Mouse (Mus musculus): ENCODE data around the gene Acss1. TPM values are rescaled to one million over a fixed set of nuclear protein-coding genes. Genes with fewer than 3 reads are reported as not detected.

Acss1 gene
- polyA plus RNA-seq, 1 experiment from 2014 or later: 15.7 TPM

GRCm38 (mm10) chr2:150656112-150656511, 12.2 kb downstream of the Acss1 start:
- peaks cover 2% of the 10 kb centered on the region; the same call in 1 of the 2 replicates for H3K4me1 ChIP-seq (ENCODE audit: insufficient read depth, low read length)
- no peak overlapping the region for H3K4me3 ChIP-seq (ENCODE audit: low read length)
- H3K27me3 ChIP-seq (ENCODE audit: insufficient read depth, low read length): no peaks in the 10 kb centered on the region
- WGBS: 92% methylated on average over 3 of the region's 3 CpGs
- no peaks in the 10 kb centered on the region for H3K9me3 ChIP-seq (ENCODE audit: low read length)
- no peak overlapping the region for H3K27ac ChIP-seq (ENCODE audit: low read length)
- ATAC-seq (ENCODE audit: low FRiP score, low TSS enrichment): no peak
- H3K36me3 ChIP-seq (ENCODE audit: insufficient read depth, low read length): no peaks in the 10 kb centered on the region
- H3K4me2 ChIP-seq (replicated peaks; ENCODE audit: low read depth, low read length): no peak overlapping the region
- H3K9ac ChIP-seq (replicated peaks; ENCODE audit: low read length): no peak overlapping the region

GRCm38 (mm10) chr2:150655290-150655689, 13.0 kb downstream of the Acss1 start:
- no peak for ATAC-seq (ENCODE audit: low FRiP score, low TSS enrichment)
- Histone ChIP-seq H3K27ac (ENCODE audit: low read length) (no peak overlapping the region), H3K4me1 (ENCODE audit: insufficient read depth, low read length) (peaks cover 5% of the 10 kb centered on the region; the same call in 1 of the 2 replicates), H3K9me3 (ENCODE audit: low read length) (no peaks in the 10 kb centered on the region), H3K4me3 (ENCODE audit: low read length) (no peak overlapping the region), H3K27me3 (ENCODE audit: insufficient read depth, low read length) (no peaks in the 10 kb centered on the region), H3K9ac (replicated peaks; ENCODE audit: low read length) (no peak overlapping the region), H3K4me2 (replicated peaks; ENCODE audit: low read depth, low read length) (no peak overlapping the region), H3K36me3 (ENCODE audit: insufficient read depth, low read length) (no peaks in the 10 kb centered on the region)
- 76% methylated on average over 6 of the region's 6 CpGs for WGBS

- Histone ChIP-seq H3K4me3 (ENCODE audit: low read length) (no peak overlapping the region), H3K9me3 (ENCODE audit: low read length) (no peaks in the 10 kb centered on the region), H3K4me1 (ENCODE audit: insufficient read depth, low read length) (peaks cover 5% of the 10 kb centered on the region; the same call in 1 of the 2 replicates), H3K27me3 (ENCODE audit: insufficient read depth, low read length) (no peaks in the 10 kb centered on the region), H3K27ac (ENCODE audit: low read length) (no peak overlapping the region), H3K4me2 (replicated peaks; ENCODE audit: low read depth, low read length) (no peak overlapping the region), H3K36me3 (ENCODE audit: insufficient read depth, low read length) (no peaks in the 10 kb centered on the region), H3K9ac (replicated peaks; ENCODE audit: low read length) (no peak overlapping the region)
- 88% methylated on average over 2 of the region's 2 CpGs for WGBS
- ATAC-seq (ENCODE audit: low FRiP score, low TSS enrichment): no peak
These were observed 13.5 kb downstream of the Acss1 start for GRCm38 (mm10) chr2:150654814-150655213.

GRCm38 (mm10) chr2:150651366-150651765, 16.9 kb downstream of the Acss1 start:
- H3K27ac ChIP-seq (ENCODE audit: low read length): no peak overlapping the region

GRCm38 (mm10) chr2:150650511-150651074, 17.7 kb downstream of the Acss1 start:
- peak; percentile 55; the same call in 1 of the 2 replicates for ATAC-seq (ENCODE audit: low FRiP score, low TSS enrichment)
- H3K36me3 ChIP-seq (ENCODE audit: insufficient read depth, low read length): no peaks in the 10 kb centered on the region
- peaks cover 5% of the 10 kb centered on the region; the same call in 1 of the 2 replicates for H3K4me1 ChIP-seq (ENCODE audit: insufficient read depth, low read length)
- H3K27me3 ChIP-seq (ENCODE audit: insufficient read depth, low read length): no peaks in the 10 kb centered on the region
- H3K9me3 ChIP-seq (ENCODE audit: low read length): no peaks in the 10 kb centered on the region
- H3K4me2 ChIP-seq (replicated peaks; ENCODE audit: low read depth, low read length): no peak overlapping the region
- no peak overlapping the region for H3K9ac ChIP-seq (replicated peaks; ENCODE audit: low read length)
- no peak overlapping the region for H3K27ac ChIP-seq (ENCODE audit: low read length)
- H3K4me3 ChIP-seq (ENCODE audit: low read length): no peak overlapping the region
- 13% methylated on average over 7 of the region's 7 CpGs for WGBS

More at GRCm38 (mm10) chr2:150651366-150651765, 16.9 kb downstream of the Acss1 start:
- H3K9ac ChIP-seq (replicated peaks; ENCODE audit: low read length): no peak overlapping the region
- H3K4me1 ChIP-seq (ENCODE audit: insufficient read depth, low read length): peaks cover 5% of the 10 kb centered on the region; the same call in 1 of the 2 replicates
- H3K27me3 ChIP-seq (ENCODE audit: insufficient read depth, low read length): no peaks in the 10 kb centered on the region
- H3K4me2 ChIP-seq (replicated peaks; ENCODE audit: low read depth, low read length): no peak overlapping the region
- no peaks in the 10 kb centered on the region for H3K9me3 ChIP-seq (ENCODE audit: low read length)
- H3K36me3 ChIP-seq (ENCODE audit: insufficient read depth, low read length): no peaks in the 10 kb centered on the region
- WGBS: 57% methylated on average over 9 of the region's 9 CpGs
- no peak overlapping the region for H3K4me3 ChIP-seq (ENCODE audit: low read length)
- ATAC-seq (ENCODE audit: low FRiP score, low TSS enrichment): peak; percentile 43; the same call in 1 of the 2 replicates

GRCm38 (mm10) chr2:150648300-150648895, 19.9 kb downstream of the Acss1 start:
- no peak overlapping the region for H3K4me2 ChIP-seq (replicated peaks; ENCODE audit: low read depth, low read length)
- no peaks in the 10 kb centered on the region for H3K27me3 ChIP-seq (ENCODE audit: insufficient read depth, low read length)
- no peaks in the 10 kb centered on the region for H3K9me3 ChIP-seq (ENCODE audit: low read length)
- H3K27ac ChIP-seq (ENCODE audit: low read length): no peak overlapping the region
- H3K4me1 ChIP-seq (ENCODE audit: insufficient read depth, low read length): peaks cover 5% of the 10 kb centered on the region; the same call in 1 of the 2 replicates
- no peaks in the 10 kb centered on the region for H3K36me3 ChIP-seq (ENCODE audit: insufficient read depth, low read length)
- H3K9ac ChIP-seq (replicated peaks; ENCODE audit: low read length): no peak overlapping the region
- WGBS: 60% methylated on average over 13 of the region's 13 CpGs
- H3K4me3 ChIP-seq (ENCODE audit: low read length): no peak overlapping the region
- ATAC-seq (ENCODE audit: low FRiP score, low TSS enrichment): no peak

- Histone ChIP-seq H3K4me1 (ENCODE audit: insufficient read depth, low read length) (peaks cover 5% of the 10 kb centered on the region; the same call in 1 of the 2 replicates), H3K4me3 (ENCODE audit: low read length) (no peak overlapping the region), H3K27me3 (ENCODE audit: insufficient read depth, low read length) (no peaks in the 10 kb centered on the region), H3K9ac (replicated peaks; ENCODE audit: low read length) (no peak overlapping the region), H3K9me3 (ENCODE audit: low read length) (no peaks in the 10 kb centered on the region), H3K27ac (ENCODE audit: low read length) (no peak overlapping the region), H3K4me2 (replicated peaks; ENCODE audit: low read depth, low read length) (no peak overlapping the region), H3K36me3 (ENCODE audit: insufficient read depth, low read length) (no peaks in the 10 kb centered on the region)
- WGBS: 74% methylated on average over 14 of the region's 14 CpGs
- no peak for ATAC-seq (ENCODE audit: low FRiP score, low TSS enrichment)
These were observed 20.5 kb downstream of the Acss1 start for GRCm38 (mm10) chr2:150647681-150648299.

GRCm38 (mm10) chr2:150646411-150647121, 21.7 kb downstream of the Acss1 start:
- Histone ChIP-seq H3K4me2 (replicated peaks; ENCODE audit: low read depth, low read length) (no peak overlapping the region), H3K36me3 (ENCODE audit: insufficient read depth, low read length) (no peaks in the 10 kb centered on the region), H3K27ac (ENCODE audit: low read length) (no peak overlapping the region), H3K4me1 (ENCODE audit: insufficient read depth, low read length) (peaks cover 5% of the 10 kb centered on the region; the same call in 1 of the 2 replicates), H3K27me3 (ENCODE audit: insufficient read depth, low read length) (no peaks in the 10 kb centered on the region), H3K4me3 (ENCODE audit: low read length) (no peak overlapping the region), H3K9me3 (ENCODE audit: low read length) (no peaks in the 10 kb centered on the region), H3K9ac (replicated peaks; ENCODE audit: low read length) (no peak overlapping the region)
- 78% methylated on average over 8 of the region's 8 CpGs for WGBS
- no peak for ATAC-seq (ENCODE audit: low FRiP score, low TSS enrichment)

- Histone ChIP-seq H3K27me3 (ENCODE audit: insufficient read depth, low read length) (no peaks in the 10 kb centered on the region), H3K4me3 (ENCODE audit: low read length) (no peak overlapping the region), H3K4me1 (ENCODE audit: insufficient read depth, low read length) (no peaks in the 10 kb centered on the region), H3K27ac (ENCODE audit: low read length) (no peak overlapping the region), H3K9me3 (ENCODE audit: low read length) (no peaks in the 10 kb centered on the region), H3K4me2 (replicated peaks; ENCODE audit: low read depth, low read length) (no peak overlapping the region), H3K36me3 (ENCODE audit: insufficient read depth, low read length) (no peaks in the 10 kb centered on the region), H3K9ac (replicated peaks; ENCODE audit: low read length) (no peak overlapping the region)
- ATAC-seq (ENCODE audit: low FRiP score, low TSS enrichment): no peak
- 83% methylated on average over 4 of the region's 4 CpGs for WGBS
These were observed 23.1 kb downstream of the Acss1 start for GRCm38 (mm10) chr2:150645225-150645624.
